Mouse (Mus musculus) forebrain, embryonic 10.5 days (tissue): ENCODE data around the gene Itpr1. TPM values are rescaled to one million over a fixed set of nuclear protein-coding genes. Genes with fewer than 3 reads are reported as not detected.

ENCODE experiments used
- DNase-seq: peaks from one replicate; pipeline ENCODE4 v3.0.0-alpha.2; 2017; ENCODE audit warnings: low spot score; ENCODE audit errors: extremely low spot score
- H3K27ac ChIP-seq: fragments of 300-500 bp; sonication (generic); 2 replicates; pipeline ENCODE4 v1.5.1; 2016; ENCODE audit warnings: mild to moderate bottlenecking
- H3K27me3 ChIP-seq: fragments of 300-500 bp; sonication (generic); 2 replicates; pipeline ENCODE4 v1.6.1; 2016; ENCODE audit warnings: mild to moderate bottlenecking; ENCODE audit not compliant: poor library complexity, severe bottlenecking
- H3K36me3 ChIP-seq: fragments of 300-500 bp; sonication (generic); replicated peaks from 2 replicates; pipeline ENCODE4 v1.6.1; 2016; ENCODE audit warnings: mild to moderate bottlenecking, moderate library complexity
- H3K4me1 ChIP-seq: fragments of 300-500 bp; sonication (generic); 2 replicates; pipeline ENCODE4 v1.6.1; 2016
- H3K4me3 ChIP-seq: fragments of 300-500 bp; sonication (generic); 2 replicates; pipeline ENCODE4 v1.5.1; 2016; ENCODE audit warnings: mild to moderate bottlenecking, moderate library complexity
- H3K9me3 ChIP-seq: fragments of 300-500 bp; sonication (generic); 2 replicates; pipeline ENCODE4 v1.6.1; 2016; ENCODE audit warnings: mild to moderate bottlenecking, moderate library complexity
- WGBS: fragments of 180-500 bp; shearing (Covaris S2); methylation state at CpG from one replicate; pipeline ENCODE4 v1.1.7; 2016; 5-methylcytosine and 5-hydroxymethylcytosine counted together
- polyA plus RNA-seq: library from polyadenylated mRNA; unstranded; fragments of >200 nt; fragmentation: Nextera tagmentation; extraction: Ambion mirVana; gene quantifications from 2 replicates; pipeline ENCODE4 v1.2.1, GENCODE M21; 2016

Itpr1 gene
- polyA plus RNA-seq, 1 experiment from 2014 or later = 11.6 TPM

- H3K27ac ChIP-seq = no peak overlapping the region
- H3K9me3 ChIP-seq = no peaks in the 10 kb centered on the region
- H3K27me3 ChIP-seq = 0 out of 2 replicates have a peak, but pooled peaks cover under 1% of the 10 kb centered on the region
- peaks cover 37% of the 10 kb centered on the region for H3K4me1 ChIP-seq
- no peak for DNase-seq
- peaks cover 36% of the 10 kb centered on the region for H3K36me3 ChIP-seq
- WGBS = 91% methylated on average over 8 of the region's 8 CpGs
- H3K4me3 ChIP-seq = no peak overlapping the region
Measured at GRCm38 (mm10) chr6:108216832-108217231, 3.9 kb downstream of the Itpr1 start.

GRCm38 (mm10) chr6:108217987-108218386, 5.1 kb downstream of the Itpr1 start:
- H3K4me3 ChIP-seq = no peak overlapping the region
- DNase-seq = no peak
- H3K36me3 ChIP-seq = peaks cover 37% of the 10 kb centered on the region
- peaks cover 32% of the 10 kb centered on the region for H3K4me1 ChIP-seq
- H3K27me3 ChIP-seq = no peaks in the 10 kb centered on the region
- 82% methylated on average over 3 of the region's 3 CpGs for WGBS
- H3K9me3 ChIP-seq = no peaks in the 10 kb centered on the region
- H3K27ac ChIP-seq = no peak overlapping the region

GRCm38 (mm10) chr6:108222435-108222834, 9.5 kb downstream of the Itpr1 start:
- Histone ChIP-seq H3K36me3 (peaks cover 30% of the 10 kb centered on the region), H3K4me3 (no peak overlapping the region), H3K27me3 (no peaks in the 10 kb centered on the region), H3K4me1 (peaks cover 23% of the 10 kb centered on the region), H3K27ac (no peak overlapping the region), H3K9me3 (no peaks in the 10 kb centered on the region)
- WGBS = 84% methylated on average over 5 of the region's 5 CpGs
- DNase-seq = no peak

GRCm38 (mm10) chr6:108222875-108223274, 10.0 kb downstream of the Itpr1 start:
- Histone ChIP-seq H3K4me3 (no peak overlapping the region), H3K9me3 (no peaks in the 10 kb centered on the region), H3K27me3 (no peaks in the 10 kb centered on the region), H3K4me1 (peaks cover 27% of the 10 kb centered on the region), H3K27ac (no peak overlapping the region), H3K36me3 (peaks cover 29% of the 10 kb centered on the region)
- no peak for DNase-seq
- WGBS = 94% methylated on average over 5 of the region's 5 CpGs

GRCm38 (mm10) chr6:108224361-108224760, 11.5 kb downstream of the Itpr1 start:
- Histone ChIP-seq H3K27me3 (no peaks in the 10 kb centered on the region), H3K4me3 (no peak overlapping the region), H3K27ac (no peak overlapping the region), H3K36me3 (peaks cover 22% of the 10 kb centered on the region; the same call in 1 of the 2 replicates), H3K4me1 (peaks cover 33% of the 10 kb centered on the region), H3K9me3 (no peaks in the 10 kb centered on the region)
- no peak for DNase-seq
- 98% methylated on average over 4 of the region's 4 CpGs for WGBS

- DNase-seq = no peak
- H3K4me1 ChIP-seq = peaks cover 33% of the 10 kb centered on the region
- H3K36me3 ChIP-seq = peaks cover 16% of the 10 kb centered on the region; the same call in 1 of the 2 replicates
- no peaks in the 10 kb centered on the region for H3K27me3 ChIP-seq
- H3K27ac ChIP-seq = no peak overlapping the region
- H3K4me3 ChIP-seq = no peak overlapping the region
- WGBS = 87% methylated on average over 2 of the region's 2 CpGs
- H3K9me3 ChIP-seq = no peaks in the 10 kb centered on the region
Measured at GRCm38 (mm10) chr6:108225027-108225426, 12.1 kb downstream of the Itpr1 start.

GRCm38 (mm10) chr6:108226230-108226629, 13.3 kb downstream of the Itpr1 start:
- Histone ChIP-seq H3K27me3 (no peaks in the 10 kb centered on the region), H3K9me3 (no peaks in the 10 kb centered on the region), H3K36me3 (peaks cover 5% of the 10 kb centered on the region; the same call in 1 of the 2 replicates), H3K4me3 (no peak overlapping the region), H3K4me1 (peaks cover 33% of the 10 kb centered on the region), H3K27ac (no peak overlapping the region)
- WGBS = 64% methylated on average over 7 of the region's 7 CpGs
- no peak for DNase-seq

GRCm38 (mm10) chr6:108227461-108227860, 14.6 kb downstream of the Itpr1 start:
- Histone ChIP-seq H3K27me3 (no peaks in the 10 kb centered on the region), H3K36me3 (no peaks in the 10 kb centered on the region), H3K9me3 (no peaks in the 10 kb centered on the region), H3K4me3 (no peak overlapping the region), H3K27ac (0 out of 2 replicates have a peak overlapping the region, but pooled peaks have one; percentile 17), H3K4me1 (peaks cover 45% of the 10 kb centered on the region)
- 90% methylated on average over 6 of the region's 6 CpGs for WGBS
- no peak for DNase-seq

- WGBS = 77% methylated on average over 6 of the region's 6 CpGs
- Histone ChIP-seq H3K4me1 (peaks cover 51% of the 10 kb centered on the region), H3K27me3 (no peaks in the 10 kb centered on the region), H3K27ac (0 out of 2 replicates have a peak overlapping the region, but pooled peaks have one; percentile 17), H3K9me3 (no peaks in the 10 kb centered on the region), H3K36me3 (no peaks in the 10 kb centered on the region), H3K4me3 (no peak overlapping the region)
- no peak for DNase-seq
Measured at GRCm38 (mm10) chr6:108228048-108228447, 15.2 kb downstream of the Itpr1 start.

GRCm38 (mm10) chr6:108228601-108229000, 15.7 kb downstream of the Itpr1 start:
- Histone ChIP-seq H3K27me3 (no peaks in the 10 kb centered on the region), H3K9me3 (no peaks in the 10 kb centered on the region), H3K27ac (0 out of 2 replicates have a peak overlapping the region, but pooled peaks have one; percentile 1), H3K4me3 (no peak overlapping the region), H3K4me1 (peaks cover 56% of the 10 kb centered on the region), H3K36me3 (no peaks in the 10 kb centered on the region)
- 33% methylated on average over 2 of the region's 2 CpGs for WGBS
- DNase-seq = no peak

- WGBS = 93% methylated on average over 3 of the region's 3 CpGs
- no peak for DNase-seq
- no peak overlapping the region for H3K4me3 ChIP-seq
- H3K27me3 ChIP-seq = no peaks in the 10 kb centered on the region
- H3K4me1 ChIP-seq = peaks cover 66% of the 10 kb centered on the region
- 0 out of 2 replicates have a peak, but pooled peaks cover 5% of the 10 kb centered on the region for H3K36me3 ChIP-seq
- no peak overlapping the region for H3K27ac ChIP-seq
- no peaks in the 10 kb centered on the region for H3K9me3 ChIP-seq
Measured at GRCm38 (mm10) chr6:108230608-108231007, 17.7 kb downstream of the Itpr1 start.

GRCm38 (mm10) chr6:108231892-108232710, 19.2 kb downstream of the Itpr1 start:
- DNase-seq = no peak
- no peak overlapping the region for H3K27ac ChIP-seq
- 90% methylated on average over 11 of the region's 11 CpGs for WGBS
- H3K36me3 ChIP-seq = 0 out of 2 replicates have a peak, but pooled peaks cover 5% of the 10 kb centered on the region
- no peaks in the 10 kb centered on the region for H3K9me3 ChIP-seq
- H3K4me3 ChIP-seq = no peak overlapping the region
- H3K27me3 ChIP-seq = no peaks in the 10 kb centered on the region
- H3K4me1 ChIP-seq = peaks cover 74% of the 10 kb centered on the region

- 71% methylated on average over 6 of the region's 6 CpGs for WGBS
- Histone ChIP-seq H3K27me3 (no peaks in the 10 kb centered on the region), H3K4me3 (no peak overlapping the region), H3K27ac (0 out of 2 replicates have a peak overlapping the region, but pooled peaks have one; percentile 48), H3K9me3 (no peaks in the 10 kb centered on the region), H3K4me1 (peaks cover 73% of the 10 kb centered on the region), H3K36me3 (peaks cover 13% of the 10 kb centered on the region)
- no peak for DNase-seq
Measured at GRCm38 (mm10) chr6:108233070-108233469, 20.2 kb downstream of the Itpr1 start.
